Mouse (Mus musculus) myocyte (in vitro differentiated cells): Measurements from ENCODE around the gene 1700037C18Rik. TPM values are rescaled to one million over a fixed set of nuclear protein-coding genes. Genes with fewer than 3 reads are reported as not detected.

Experiments used
- H3K27me3 ChIP-seq: one replicate; pipeline ENCODE4 v1.6.1; 2011; ENCODE audit not compliant: control insufficient read depth, insufficient read depth, insufficient read length
- H3K36me3 ChIP-seq: one replicate; pipeline ENCODE4 v1.6.1; 2011; ENCODE audit not compliant: control insufficient read depth, insufficient read depth
- H3K4me2 ChIP-seq: one replicate; pipeline ENCODE4 v1.6.1; 2011; ENCODE audit warnings: low read depth, control low read depth
- H3K4me3 ChIP-seq: one replicate; pipeline ENCODE4 v1.5.1; 2011; ENCODE audit warnings: mild to moderate bottlenecking, control low read depth, moderate library complexity
- H3K79me2 ChIP-seq: one replicate; pipeline ENCODE4 v1.6.1; 2011; ENCODE audit not compliant: control insufficient read depth, insufficient read depth
- H3ac ChIP-seq: one replicate; pipeline ENCODE4 v1.6.1; 2011; ENCODE audit not compliant: control insufficient read depth, insufficient read length
- CEBPB ChIP-seq: IDR thresholded peaks from 2 replicates; pipeline ENCODE4 v1.6.1; 2011; ENCODE audit warnings: mild to moderate bottlenecking, moderate library complexity; ENCODE audit not compliant: poor library complexity, insufficient read depth, severe bottlenecking
- E2F4 ChIP-seq: IDR thresholded peaks from one replicate; pipeline ENCODE4 v1.6.1; 2011; ENCODE audit warnings: mild to moderate bottlenecking, control low read depth, moderate library complexity; ENCODE audit not compliant: insufficient read depth
- MAX ChIP-seq: IDR thresholded peaks from one replicate; pipeline ENCODE4 v1.6.1; 2011; ENCODE audit warnings: low read depth, mild to moderate bottlenecking, control low read depth
- MYOD1 ChIP-seq, 3 experiments: IDR thresholded peaks; one replicate each; pipeline ENCODE4 v1.6.1; 2011; ENCODE audit warnings: control low read depth in 2 of 3, low read depth in 2 of 3, mild to moderate bottlenecking in 2 of 3, moderate library complexity in 1 of 3; ENCODE audit not compliant: insufficient read length in 2 of 3, control insufficient read depth in 1 of 3
- MYOG ChIP-seq, 3 experiments: IDR thresholded peaks; one replicate each; pipeline ENCODE4 v1.6.1; 2011; ENCODE audit warnings: control low read depth in 2 of 3, low read depth in 2 of 3, mild to moderate bottlenecking in 2 of 3; ENCODE audit not compliant: insufficient read length in 2 of 3, control insufficient read depth in 1 of 3, insufficient read depth in 1 of 3
- POLR2A ChIP-seq: IDR thresholded peaks from one replicate; pipeline ENCODE4 v1.6.1; 2011; ENCODE audit warnings: low read depth, mild to moderate bottlenecking, control low read depth, moderate library complexity; ENCODE audit not compliant: insufficient read length
- POLR2AphosphoS2 ChIP-seq: IDR thresholded peaks from one replicate; pipeline ENCODE4 v1.6.1; 2011; ENCODE audit warnings: low read depth, control low read depth; ENCODE audit not compliant: insufficient read length
- REST ChIP-seq: IDR thresholded peaks from one replicate; pipeline ENCODE4 v1.6.1; 2011; ENCODE audit warnings: mild to moderate bottlenecking, control low read depth, moderate library complexity; ENCODE audit not compliant: insufficient read depth, insufficient read length
- SRF ChIP-seq: IDR thresholded peaks from one replicate; pipeline ENCODE4 v1.6.1; 2011; ENCODE audit warnings: low read depth; ENCODE audit not compliant: control insufficient read depth, insufficient read length
- TCF12 ChIP-seq: IDR thresholded peaks from one replicate; pipeline ENCODE4 v1.6.1; 2011; ENCODE audit warnings: mild to moderate bottlenecking, control low read depth; ENCODE audit not compliant: poor library complexity, insufficient read depth, severe bottlenecking
- TCF3 ChIP-seq: IDR thresholded peaks from one replicate; pipeline ENCODE4 v1.6.1; 2011; ENCODE audit warnings: low read depth, control low read depth; ENCODE audit not compliant: insufficient read length
- USF1 ChIP-seq: IDR thresholded peaks from one replicate; pipeline ENCODE4 v1.6.1; 2011; ENCODE audit warnings: low read depth, mild to moderate bottlenecking, control low read depth, moderate library complexity
- polyA plus RNA-seq: library from polyadenylated mRNA; unstranded; fragments of >200 nt; fragmentation: generic; extraction: Trizol; gene quantifications from one replicate; pipeline ENCODE4 v1.2.1, GENCODE M21; 2012; ENCODE audit warnings: missing spikeins

The 1700037C18Rik gene
- polyA plus RNA-seq, 1 experiment: 3.5 TPM

GRCm38 (mm10) chr16:3885065-3885670, 23.3 kb downstream of the 1700037C18Rik start:
- H3K4me3 ChIP-seq: peak overlapping the region; percentile 75
- H3K79me2 ChIP-seq: peaks cover 58% of the 10 kb centered on the region
- no peaks in the 10 kb centered on the region for H3K27me3 ChIP-seq
- TF ChIP-seq TCF3 (no peak), E2F4 (no peak), REST (no peak), MYOD1 (IDR thresholded peaks at IDR 0.05; ENCODE audit: control insufficient read depth in 1 of 3, insufficient read length in 2 of 3, low read depth in 2 of 3) (no peak), USF1 (no peak), SRF (no peak)
- H3K4me2 ChIP-seq: peak overlapping the region; percentile 87
- H3K36me3 ChIP-seq: no peaks in the 10 kb centered on the region
- H3ac ChIP-seq: peak overlapping the region; percentile 66

GRCm38 (mm10) chr16:3884201-3885064, 24.1 kb downstream of the 1700037C18Rik start, which contains the start of the genes Zfp597 and Gm20695:
TSS of gene Zfp597 (minus strand) at chr16:3884561.
TSS of gene Gm20695 (plus strand) at chr16:3884648.
- Histone ChIP-seq H3ac (peak within 1 kb of the TSS; percentile 66), H3K36me3 (peaks cover 2% of the 10 kb centered on the region), H3K4me2 (peak within 1 kb of the TSS; percentile 87), H3K4me3 (peak within 1 kb of the TSS; percentile 75), H3K27me3 (no peaks in the 10 kb centered on the region), H3K79me2 (peaks cover 55% of the 10 kb centered on the region)
- TF ChIP-seq POLR2AphosphoS2 (peak; percentile 32), POLR2A (peak; percentile 59), MYOD1 (IDR thresholded peaks at IDR 0.05; ENCODE audit: control insufficient read depth in 1 of 3, insufficient read length in 2 of 3, low read depth in 2 of 3) (peak in 2 of 3 experiments; percentile 72 to 82), REST (no peak), CEBPB (no peak), SRF (peak; percentile 70), MYOG (IDR thresholded peaks at IDR 0.05; ENCODE audit: control insufficient read depth in 1 of 3, insufficient read depth in 1 of 3, insufficient read length in 2 of 3, low read depth in 2 of 3) (peak in 2 of 3 experiments; percentile 89 to 92)

GRCm38 (mm10) chr16:3876346-3876745, 32.1 kb downstream of the 1700037C18Rik start:
- peaks cover 12% of the 10 kb centered on the region for H3K36me3 ChIP-seq
- TF ChIP-seq SRF: no peak
- H3K4me2 ChIP-seq: no peak overlapping the region
- H3K27me3 ChIP-seq: no peaks in the 10 kb centered on the region
- no peak overlapping the region for H3ac ChIP-seq
- no peak overlapping the region for H3K4me3 ChIP-seq
- peaks cover 7% of the 10 kb centered on the region for H3K79me2 ChIP-seq

- Histone ChIP-seq H3K79me2 (no peaks in the 10 kb centered on the region), H3K4me3 (peak within 1 kb of the TSS; percentile 29), H3K27me3 (no peaks in the 10 kb centered on the region), H3K36me3 (peaks cover 13% of the 10 kb centered on the region), H3ac (no peak within 1 kb of the TSS), H3K4me2 (peak within 1 kb of the TSS; percentile 87)
- peak; percentile 43 for TF ChIP-seq POLR2A
- TF ChIP-seq POLR2AphosphoS2: peak; percentile 53
- TF ChIP-seq SRF: no peak
Measured at GRCm38 (mm10) chr16:3872216-3873047, 36.1 kb downstream of the 1700037C18Rik start, which contains the start of gene Naa60. TSS of gene Naa60 (plus strand) at chr16:3872375.

GRCm38 (mm10) chr16:3871815-3872214, 36.7 kb downstream of the 1700037C18Rik start:
- Histone ChIP-seq H3K36me3 (peaks cover 13% of the 10 kb centered on the region), H3K4me2 (peak overlapping the region; percentile 87), H3K27me3 (no peaks in the 10 kb centered on the region), H3K79me2 (no peaks in the 10 kb centered on the region), H3K4me3 (peak overlapping the region; percentile 29), H3ac (no peak overlapping the region)
- no peak for TF ChIP-seq TCF12
- TF ChIP-seq MYOD1 (IDR thresholded peaks at IDR 0.05; ENCODE audit: control insufficient read depth in 1 of 3, insufficient read length in 2 of 3, low read depth in 2 of 3): no peak
- TF ChIP-seq SRF: no peak
- TF ChIP-seq MAX: no peak
- TF ChIP-seq USF1: no peak
- TF ChIP-seq E2F4: no peak
